Mouse (Mus musculus) stomach, postnatal 0 days (tissue): ENCODE data around the gene Nek7. TPM values are rescaled to one million over a fixed set of nuclear protein-coding genes. Genes with fewer than 3 reads are reported as not detected.

Experiments
- ATAC-seq: fragments of 200-750 bp; cut with Nextera tagmentation; 2 replicates; pipeline ENCODE4 v1.8.0; 2017; ENCODE audit not compliant: low FRiP score, low TSS enrichment
- DNase-seq: peaks from one replicate; pipeline ENCODE4 v3.0.0-alpha.2; 2016; ENCODE audit warnings: low spot score
- H3K27ac ChIP-seq: fragments of 300-500 bp; sonication (generic); replicated peaks from 2 replicates; pipeline ENCODE4 v1.5.1; 2014; ENCODE audit warnings: mild to moderate bottlenecking, control low read depth
- H3K27me3 ChIP-seq: fragments of 300-500 bp; sonication (generic); 2 replicates; pipeline ENCODE4 v1.6.1; 2014; ENCODE audit warnings: low read length; ENCODE audit not compliant: control insufficient read depth, insufficient read depth
- H3K36me3 ChIP-seq: fragments of 300-500 bp; sonication (generic); 2 replicates; pipeline ENCODE4 v1.6.1; 2014; ENCODE audit warnings: low read length, mixed read lengths; ENCODE audit not compliant: control insufficient read depth, insufficient read depth
- H3K4me1 ChIP-seq: fragments of 300-500 bp; sonication (generic); replicated peaks from 2 replicates; pipeline ENCODE4 v1.6.1; 2014; ENCODE audit warnings: antibody characterized with exemption; ENCODE audit not compliant: control insufficient read depth, insufficient read depth
- H3K4me2 ChIP-seq: fragments of 300-500 bp; sonication (generic); replicated peaks from 2 replicates; pipeline ENCODE4 v1.6.1; 2014; ENCODE audit warnings: low read depth, mild to moderate bottlenecking, control low read depth, moderate library complexity
- H3K4me3 ChIP-seq: fragments of 300-500 bp; sonication (generic); 2 replicates; pipeline ENCODE4 v1.5.1; 2014; ENCODE audit warnings: low read depth, low read length, control low read depth
- H3K9ac ChIP-seq: fragments of 300-500 bp; sonication (generic); 2 replicates; pipeline ENCODE4 v1.6.1; 2014; ENCODE audit warnings: mild to moderate bottlenecking, low read length, control low read depth, mixed read lengths
- H3K9me3 ChIP-seq: fragments of 300-500 bp; sonication (generic); 2 replicates; pipeline ENCODE4 v1.6.1; 2016; ENCODE audit warnings: low read length; ENCODE audit not compliant: control insufficient read depth
- CTCF ChIP-seq: IDR thresholded peaks from 2 replicates; pipeline ENCODE4 v1.5.1; 2016; ENCODE audit warnings: antibody characterized with exemption, low read depth, mild to moderate bottlenecking, moderate library complexity
- EP300 ChIP-seq: optimal IDR thresholded peaks from 2 replicates; pipeline ENCODE3; 2016; ENCODE audit warnings: antibody characterized with exemption
- WGBS: fragments of 180-500 bp; shearing (Covaris S2); extraction: QIAGEN DNeasy Blood & Tissue Kit; methylation state at CpG from one replicate; pipeline ENCODE4 v1.1.7; 2014; 5-methylcytosine and 5-hydroxymethylcytosine counted together
- polyA plus RNA-seq: library from polyadenylated mRNA; unstranded; fragments of >200 nt; fragmentation: Nextera tagmentation; extraction: Ambion mirVana; gene quantifications from 2 replicates; pipeline ENCODE4 v1.2.1, GENCODE M21; 2015

Gene Nek7
- polyA plus RNA-seq, 1 experiment from 2014 or later, result 40.0 TPM

GRCm38 (mm10) chr1:138507446-138508043 is 112.4 kb downstream of the Nek7 start:
- Histone ChIP-seq H3K4me3 (no peak overlapping the region), H3K36me3 (no peaks in the 10 kb centered on the region), H3K4me1 (no peaks in the 10 kb centered on the region), H3K4me2 (no peak overlapping the region), H3K27ac (no peak overlapping the region), H3K9me3 (no peaks in the 10 kb centered on the region), H3K27me3 (no peaks in the 10 kb centered on the region), H3K9ac (no peak overlapping the region)
- TF ChIP-seq EP300 (no peak), CTCF (no peak)
- ATAC-seq (no peak), DNase-seq (no peak)
- WGBS, result 56% methylated on average over 13 of the region's 13 CpGs

- WGBS, result 34% methylated on average over 4 of the region's 4 CpGs
- Histone ChIP-seq H3K4me2 (no peak overlapping the region), H3K9me3 (no peaks in the 10 kb centered on the region), H3K27me3 (no peaks in the 10 kb centered on the region), H3K36me3 (no peaks in the 10 kb centered on the region), H3K27ac (no peak overlapping the region), H3K9ac (no peak overlapping the region), H3K4me1 (no peaks in the 10 kb centered on the region), H3K4me3 (no peak overlapping the region)
- DNase-seq (no peak), ATAC-seq (no peak)
- TF ChIP-seq CTCF (no peak), EP300 (no peak)
These were observed 112.9 kb downstream of the Nek7 start for GRCm38 (mm10) chr1:138507014-138507413.

GRCm38 (mm10) chr1:138504228-138504627 is 115.7 kb downstream of the Nek7 start:
- Histone ChIP-seq H3K36me3 (no peaks in the 10 kb centered on the region), H3K4me1 (no peaks in the 10 kb centered on the region), H3K9me3 (no peaks in the 10 kb centered on the region), H3K4me3 (no peak overlapping the region), H3K4me2 (no peak overlapping the region), H3K27me3 (no peaks in the 10 kb centered on the region), H3K9ac (no peak overlapping the region), H3K27ac (no peak overlapping the region)
- DNase-seq (no peak), ATAC-seq (no peak)
- WGBS, result 66% methylated on average over 5 of the region's 5 CpGs
- TF ChIP-seq CTCF, result no peak
- no peak for TF ChIP-seq EP300

- no peaks in the 10 kb centered on the region for H3K27me3 ChIP-seq
- ATAC-seq, result no peak
- H3K9me3 ChIP-seq, result no peaks in the 10 kb centered on the region
- no peak overlapping the region for H3K27ac ChIP-seq
- H3K4me1 ChIP-seq, result no peaks in the 10 kb centered on the region
- no peak overlapping the region for H3K4me2 ChIP-seq
- TF ChIP-seq EP300, result no peak
- TF ChIP-seq CTCF, result no peak
- H3K9ac ChIP-seq, result no peak overlapping the region
- WGBS, result 85% methylated on average over 6 of the region's 6 CpGs
- no peak for DNase-seq
- no peaks in the 10 kb centered on the region for H3K36me3 ChIP-seq
- H3K4me3 ChIP-seq, result no peak overlapping the region
These were observed 119.2 kb downstream of the Nek7 start for GRCm38 (mm10) chr1:138500691-138501090.

GRCm38 (mm10) chr1:138500155-138500554 is 119.8 kb downstream of the Nek7 start:
- no peak for TF ChIP-seq EP300
- TF ChIP-seq CTCF, result no peak
- Histone ChIP-seq H3K27me3 (no peaks in the 10 kb centered on the region), H3K9ac (no peak overlapping the region), H3K4me3 (no peak overlapping the region), H3K4me2 (no peak overlapping the region), H3K9me3 (no peaks in the 10 kb centered on the region), H3K27ac (no peak overlapping the region), H3K4me1 (no peaks in the 10 kb centered on the region), H3K36me3 (no peaks in the 10 kb centered on the region)
- no peak for DNase-seq
- WGBS, result 50% methylated on average over 10 of the region's 10 CpGs
- ATAC-seq, result no peak

- Histone ChIP-seq H3K9me3 (no peaks in the 10 kb centered on the region), H3K36me3 (no peaks in the 10 kb centered on the region), H3K4me1 (no peaks in the 10 kb centered on the region), H3K27ac (no peak overlapping the region), H3K27me3 (no peaks in the 10 kb centered on the region), H3K9ac (no peak overlapping the region), H3K4me2 (no peak overlapping the region), H3K4me3 (no peak overlapping the region)
- no peak for ATAC-seq
- DNase-seq, result no peak
- 65% methylated on average over 9 of the region's 9 CpGs for WGBS
- TF ChIP-seq EP300, result no peak
- TF ChIP-seq CTCF, result no peak
These were observed 120.5 kb downstream of the Nek7 start for GRCm38 (mm10) chr1:138499461-138499860.
